Mouse (Mus musculus): ENCODE data around the gene Haus4.

Haus4 gene

GRCm38 (mm10) chr14:54496706-54497105 is 57.7 kb downstream of the Haus4 start:
- DNase-seq (ENCODE audit: low spot score in 2 of 2) = no peak

GRCm38 (mm10) chr14:54494234-54494633 is 60.2 kb downstream of the Haus4 start:
- peak; percentile 65 to 70 for DNase-seq (ENCODE audit: low spot score in 2 of 2)

- DNase-seq (ENCODE audit: low spot score in 2 of 2) = no peak
Observed at GRCm38 (mm10) chr14:54493236-54493635, 61.2 kb downstream of the Haus4 start.

- DNase-seq (ENCODE audit: low spot score in 2 of 2) = peak; percentile 71 to 75
Observed at GRCm38 (mm10) chr14:54492345-54493131, 61.9 kb downstream of the Haus4 start.

Measured in right cerebral cortex, adult 2 months (tissue).